ENCODE assay signal across 8 mouse cellular contexts in genomic region chr11:103003210-103003609, GRCm38 (mm10). TPM values are rescaled to one million over a fixed set of nuclear protein-coding genes. Genes with fewer than 3 reads are reported as not detected.
DNase-seq lines count a peak whose midpoint lies in the region; ATAC-seq and TF ChIP-seq lines count a peak whose summit lies in the region.

No protein-coding gene starts in this region.

- peak; percentile 41 to 55 for DNase-seq in cerebellum, postnatal 10 days
- no peak for DNase-seq in cerebellum, adult 18-20 months
- DNase-seq in heart, adult 9 months (ENCODE audit: low spot score in 2 of 2): peak; percentile 90
- DNase-seq in kidney, postnatal 14 days: peak; percentile 79
- DNase-seq in stomach, postnatal 0 days (ENCODE audit: low spot score): peak; percentile 79
- DNase-seq in spleen, adult 18-20 months: no peak

- peaks cover 20% of the 10 kb centered on the region; the same call in 1 of the 2 replicates for H3K4me1 ChIP-seq in embryonic facial prominence, embryonic 13.5 days
- peaks cover 60% of the 10 kb centered on the region for H3K4me1 ChIP-seq in lung, embryonic 15.5 days
- 0 out of 2 replicates have a peak, but pooled peaks cover 3% of the 10 kb centered on the region for H3K4me1 ChIP-seq in stomach, postnatal 0 days (replicated peaks; ENCODE audit: control insufficient read depth, insufficient read depth)

- peak overlapping the region; percentile 49; the same call in 1 of the 2 replicates for H3K27ac ChIP-seq in embryonic facial prominence, embryonic 13.5 days
- H3K27ac ChIP-seq in lung, embryonic 15.5 days: peak overlapping the region; percentile 66
- H3K27ac ChIP-seq in stomach, postnatal 0 days (replicated peaks): peak overlapping the region; percentile 89

- 38% methylated on average over 5 of the region's 5 CpGs for WGBS in embryonic facial prominence, embryonic 13.5 days
- 21% methylated on average over 5 of the region's 5 CpGs for WGBS in lung, embryonic 15.5 days
- WGBS in stomach, postnatal 0 days: 8% methylated on average over 5 of the region's 5 CpGs

- H3K9me3 ChIP-seq in embryonic facial prominence, embryonic 13.5 days: no peaks in the 10 kb centered on the region
- no peaks in the 10 kb centered on the region for H3K9me3 ChIP-seq in lung, embryonic 15.5 days
- H3K9me3 ChIP-seq in stomach, postnatal 0 days (ENCODE audit: control insufficient read depth, low read length): no peaks in the 10 kb centered on the region

- peaks cover 44% of the 10 kb centered on the region for H3K36me3 ChIP-seq in embryonic facial prominence, embryonic 13.5 days
- peaks cover 26% of the 10 kb centered on the region; the same call in 1 of the 2 replicates for H3K36me3 ChIP-seq in lung, embryonic 15.5 days
- H3K36me3 ChIP-seq in stomach, postnatal 0 days (ENCODE audit: control insufficient read depth, insufficient read depth, low read length): peaks cover 3% of the 10 kb centered on the region; the same call in 1 of the 2 replicates

- no peak overlapping the region for H3K4me3 ChIP-seq in embryonic facial prominence, embryonic 13.5 days
- no peak overlapping the region for H3K4me3 ChIP-seq in lung, embryonic 15.5 days
- H3K4me3 ChIP-seq in stomach, postnatal 0 days (ENCODE audit: low read depth, low read length): no peak overlapping the region

- peak; percentile 47 for TF ChIP-seq EP300 in stomach, postnatal 0 days (optimal IDR thresholded peaks at IDR 0.05)

- no peak overlapping the region for H3K9ac ChIP-seq in embryonic facial prominence, embryonic 13.5 days
- H3K9ac ChIP-seq in lung, embryonic 15.5 days: no peak overlapping the region
- H3K9ac ChIP-seq in stomach, postnatal 0 days (ENCODE audit: low read length): no peak overlapping the region

- ATAC-seq in embryonic facial prominence, embryonic 13.5 days (ENCODE audit: insufficient number of reproducible peaks, insufficient read depth, low FRiP score, low TSS enrichment, low read depth): no peak
- peak; percentile 80; the same call in 1 of the 2 replicates for ATAC-seq in lung, embryonic 15.5 days (ENCODE audit: borderline replicate concordance, extremely low read depth, low FRiP score, low TSS enrichment)
- peak; percentile 91 for ATAC-seq in stomach, postnatal 0 days (ENCODE audit: low FRiP score, low TSS enrichment)

- no peak overlapping the region for H3K4me2 ChIP-seq in embryonic facial prominence, embryonic 13.5 days
- no peak overlapping the region for H3K4me2 ChIP-seq in lung, embryonic 15.5 days
- H3K4me2 ChIP-seq in stomach, postnatal 0 days (replicated peaks; ENCODE audit: low read depth): no peak overlapping the region

- TF ChIP-seq CTCF in stomach, postnatal 0 days (IDR thresholded peaks at IDR 0.05; ENCODE audit: low read depth): no peak

- no peaks in the 10 kb centered on the region for H3K27me3 ChIP-seq in embryonic facial prominence, embryonic 13.5 days
- H3K27me3 ChIP-seq in lung, embryonic 15.5 days: no peaks in the 10 kb centered on the region
- H3K27me3 ChIP-seq in stomach, postnatal 0 days (ENCODE audit: control insufficient read depth, insufficient read depth, low read length): no peaks in the 10 kb centered on the region

RNA-seq across cellular contexts. Expression of gene Nmt1, which starts 24.8 kb away (rescaled TPM):
- 67.8 and 68.5 TPM in 2 replicates for polyA plus RNA-seq in embryonic facial prominence, embryonic 13.5 days (2015; fragmentation: Nextera tagmentation; extraction: Ambion mirVana)
- polyA plus RNA-seq in lung, embryonic 15.5 days (2015; fragmentation: Nextera tagmentation; extraction: Ambion mirVana): 56.8 and 59.9 TPM in 2 replicates
- 45.9 and 52.3 TPM in 2 replicates for polyA plus RNA-seq in stomach, postnatal 0 days (2015; fragmentation: Nextera tagmentation; extraction: Ambion mirVana)

RNA-seq across cellular contexts. Expression of gene Dcakd, which starts 24.9 kb away (rescaled TPM):
- 189 and 192 TPM in 2 replicates for polyA plus RNA-seq in embryonic facial prominence, embryonic 13.5 days (2015; fragmentation: Nextera tagmentation; extraction: Ambion mirVana)
- 147 and 150 TPM in 2 replicates for polyA plus RNA-seq in lung, embryonic 15.5 days (2015; fragmentation: Nextera tagmentation; extraction: Ambion mirVana)
- 36.8 and 42.3 TPM in 2 replicates for polyA plus RNA-seq in stomach, postnatal 0 days (2015; fragmentation: Nextera tagmentation; extraction: Ambion mirVana)

RNA-seq across cellular contexts. Expression of gene C1ql1, which starts 56.7 kb away (rescaled TPM):
- polyA plus RNA-seq in embryonic facial prominence, embryonic 13.5 days (2015; fragmentation: Nextera tagmentation; extraction: Ambion mirVana): 3.4 TPM in 2 replicates
- 1.4 and 1.8 TPM in 2 replicates for polyA plus RNA-seq in lung, embryonic 15.5 days (2015; fragmentation: Nextera tagmentation; extraction: Ambion mirVana)
- 1.4 and 1.9 TPM in 2 replicates for polyA plus RNA-seq in stomach, postnatal 0 days (2015; fragmentation: Nextera tagmentation; extraction: Ambion mirVana)

Comparison
In these comparisons a context has a peak if more than half of its experiments do, and no peak if none do; other contexts are left out.
1. DNase-seq: peak in cerebellum, postnatal 10 days (2 of 2), heart, adult 9 months (2 of 2), kidney, postnatal 14 days (single experiment) and stomach, postnatal 0 days (single experiment); none in cerebellum, adult 18-20 months (0 of 2) and spleen, adult 18-20 months (0 of 2).
2. Peak in every context shown above with its lines, with median percentiles within 50 percentile points of each other: H3K27ac ChIP-seq.